Mouse (Mus musculus): Measurements from ENCODE around the gene Stard9.

Stard9 gene

GRCm38 (mm10) chr2:120729775-120730585, 101.1 kb downstream of the Stard9 start:
- peak; percentile 28 for DNase-seq (ENCODE audit: low spot score)

- DNase-seq (ENCODE audit: low spot score) = no peak
These were observed 101.8 kb downstream of the Stard9 start for GRCm38 (mm10) chr2:120730639-120731166.

GRCm38 (mm10) chr2:120731167-120731862, 102.4 kb downstream of the Stard9 start:
- DNase-seq (ENCODE audit: low spot score) = peak; percentile 95

- no peak for DNase-seq (ENCODE audit: low spot score)
These were observed 103.1 kb downstream of the Stard9 start for GRCm38 (mm10) chr2:120731877-120732530.

- DNase-seq (ENCODE audit: low spot score) = no peak
These were observed 116.6 kb downstream of the Stard9 start for GRCm38 (mm10) chr2:120745496-120745895.

- DNase-seq (ENCODE audit: low spot score) = no peak
These were observed 119.1 kb downstream of the Stard9 start for GRCm38 (mm10) chr2:120748041-120748440.

- no peak for DNase-seq (ENCODE audit: low spot score)
These were observed 133.0 kb downstream of the Stard9 start for GRCm38 (mm10) chr2:120761922-120762321.

GRCm38 (mm10) chr2:120770265-120770935, 141.5 kb downstream of the Stard9 start:
- no peak for DNase-seq (ENCODE audit: low spot score)

All from ovary, postnatal 36 days (tissue).